Mouse (Mus musculus) bone marrow macrophage, adult 2 months (primary cell): ENCODE results near the gene Pdzd11.

Experiments used
- CTCF ChIP-seq: IDR thresholded peaks from 2 replicates; pipeline ENCODE4 v1.5.1; 2012; ENCODE audit warnings: low read depth, mild to moderate bottlenecking, low read length, moderate library complexity
- POLR2A ChIP-seq: IDR thresholded peaks from 2 replicates; pipeline ENCODE4 v1.6.1; 2012; ENCODE audit warnings: mild to moderate bottlenecking, low read depth, low read length, borderline replicate concordance

DNA sequence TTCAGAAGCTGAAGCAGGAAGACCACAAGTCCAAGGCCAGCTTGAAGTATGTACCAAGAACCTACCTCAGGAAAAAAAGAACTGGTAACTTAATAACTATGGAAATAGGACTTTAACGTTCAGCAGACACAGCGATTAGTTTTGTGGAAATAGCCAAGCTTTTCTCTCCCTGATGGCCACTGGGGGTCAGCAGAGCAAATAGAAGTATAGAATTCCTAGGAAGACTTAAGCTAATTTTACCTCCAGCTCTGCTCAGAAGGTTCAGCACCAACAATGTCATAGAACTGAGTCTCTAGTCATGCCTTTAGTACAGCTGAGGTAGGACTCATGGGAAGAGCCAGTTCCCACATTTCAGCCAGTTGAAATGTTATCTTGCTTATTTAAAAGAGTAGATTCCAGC is 5.0 kb downstream of the Pdzd11 start:
- TF ChIP-seq POLR2A = no peak
- no peak for TF ChIP-seq CTCF
